In the genomic region with DNA sequence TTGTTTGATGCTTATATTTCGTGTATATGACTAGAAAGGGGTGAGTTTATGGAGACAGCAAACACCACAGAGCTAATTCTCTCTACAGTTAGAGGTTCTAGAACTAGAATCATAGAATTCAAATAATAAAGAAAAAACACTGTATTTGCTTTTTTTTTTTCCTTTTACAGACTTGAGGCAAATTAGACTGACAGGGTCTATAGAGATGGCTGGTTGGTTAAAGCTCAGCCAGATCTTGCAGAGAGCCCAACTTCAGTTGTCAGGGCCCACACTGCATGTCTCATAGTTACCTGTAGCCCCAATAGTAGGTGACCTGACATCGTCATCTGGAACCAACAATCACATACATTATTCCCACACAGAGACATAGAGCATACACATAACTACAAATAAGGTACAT, we compare ENCODE assay signal across 8 mouse cellular contexts. TPM values are rescaled to one million over a fixed set of nuclear protein-coding genes. Genes with fewer than 3 reads are reported as not detected.
DNase-seq lines count a peak whose midpoint lies in the region; ATAC-seq and TF ChIP-seq lines count a peak whose summit lies in the region.

A gene (minus strand): TSS at position 101 of the 400 bp plus-strand sequence.

- no peak within 1 kb of the TSS for H3K4me2 ChIP-seq in hindbrain, embryonic 16.5 days (ENCODE audit: low read length)
- H3K4me2 ChIP-seq in liver, postnatal 0 days (ENCODE audit: low read depth, low read length) = no peak within 1 kb of the TSS

- no peak within 1 kb of the TSS for H3K9ac ChIP-seq in heart, adult 2 months (ENCODE audit: low read depth, low read length)
- H3K9ac ChIP-seq in hindbrain, embryonic 16.5 days (ENCODE audit: low read depth, low read length) = no peak within 1 kb of the TSS
- no peak within 1 kb of the TSS for H3K9ac ChIP-seq in liver, postnatal 0 days (replicated peaks)

- TF ChIP-seq POLR2A in heart, adult 2 months (IDR thresholded peaks at IDR 0.05; ENCODE audit: insufficient read depth, low read depth, low read length) = no peak

- H3K27me3 ChIP-seq in heart, adult 2 months (ENCODE audit: control insufficient read depth, insufficient read depth, low read length) = no peaks in the 10 kb centered on the region
- no peaks in the 10 kb centered on the region for H3K27me3 ChIP-seq in hindbrain, embryonic 16.5 days (replicated peaks; ENCODE audit: control insufficient read depth, insufficient read depth, low read length)
- no peaks in the 10 kb centered on the region for H3K27me3 ChIP-seq in liver, postnatal 0 days (ENCODE audit: insufficient read depth, low read length)

- no peaks in the 10 kb centered on the region for H3K9me3 ChIP-seq in hindbrain, embryonic 16.5 days (ENCODE audit: control insufficient read depth, low read length)
- H3K9me3 ChIP-seq in liver, postnatal 0 days (ENCODE audit: low read length) = no peaks in the 10 kb centered on the region

- no peaks in the 10 kb centered on the region for H3K79me2 ChIP-seq in heart, adult 2 months (replicated peaks; ENCODE audit: control insufficient read depth, insufficient read depth, low read length)

- no peaks in the 10 kb centered on the region for H3K36me3 ChIP-seq in heart, adult 2 months (ENCODE audit: control insufficient read depth, insufficient read depth, low read length)
- no peaks in the 10 kb centered on the region for H3K36me3 ChIP-seq in hindbrain, embryonic 16.5 days (ENCODE audit: control insufficient read depth, insufficient read depth, low read length)
- H3K36me3 ChIP-seq in liver, postnatal 0 days (replicated peaks; ENCODE audit: insufficient read depth, low read length) = no peaks in the 10 kb centered on the region

- no peaks in the 10 kb centered on the region for H3K4me1 ChIP-seq in heart, adult 2 months (ENCODE audit: control insufficient read depth, insufficient read depth, low read length)
- no peaks in the 10 kb centered on the region for H3K4me1 ChIP-seq in hindbrain, embryonic 16.5 days (ENCODE audit: control insufficient read depth, insufficient read depth, low read depth, low read length)
- no peaks in the 10 kb centered on the region for H3K4me1 ChIP-seq in liver, postnatal 0 days (ENCODE audit: insufficient read depth)

- H3K4me3 ChIP-seq in heart, adult 2 months = no peak within 1 kb of the TSS
- no peak within 1 kb of the TSS for H3K4me3 ChIP-seq in gastrocnemius, adult 2 months
- no peak within 1 kb of the TSS for H3K4me3 ChIP-seq in hindbrain, embryonic 16.5 days (ENCODE audit: low read length)
- H3K4me3 ChIP-seq in liver, postnatal 0 days (ENCODE audit: low read depth, low read length) = no peak within 1 kb of the TSS

- DNase-seq in heart, adult 2 months = no peak
- no peak for DNase-seq in heart, adult 11 months
- DNase-seq in adrenal gland, adult 8-10 months = no peak
- no peak for DNase-seq in gastrocnemius, adult 2 months
- no peak for DNase-seq in liver, postnatal 0 days
- no peak for DNase-seq in urinary bladder, postnatal 14 days (ENCODE audit: low spot score)
- no peak for DNase-seq in kidney, postnatal 4 days

- no peak within 1 kb of the TSS for H3K27ac ChIP-seq in heart, adult 2 months
- no peak within 1 kb of the TSS for H3K27ac ChIP-seq in gastrocnemius, adult 2 months
- H3K27ac ChIP-seq in hindbrain, embryonic 16.5 days (ENCODE audit: low read depth, low read length) = no peak within 1 kb of the TSS
- no peak within 1 kb of the TSS for H3K27ac ChIP-seq in liver, postnatal 0 days (ENCODE audit: low read depth)

- intact Hi-C loops in heart, adult 2 months (cut with DNase I) = no loop called here
- intact Hi-C loops in gastrocnemius, adult 2 months (cut with DNase I) = no loop called here

- 77% methylated on average over 2 of the region's 2 CpGs for WGBS in heart, adult 2 months
- 85% methylated on average over 2 of the region's 2 CpGs for WGBS in hindbrain, embryonic 16.5 days
- 74% methylated on average over 2 of the region's 2 CpGs for WGBS in liver, postnatal 0 days (ENCODE audit: insufficient replicate concordance)

- ATAC-seq in hindbrain, embryonic 16.5 days = no peak
- ATAC-seq in liver, postnatal 0 days = no peak

- TF ChIP-seq EP300 in heart, adult 2 months (IDR thresholded peaks at IDR 0.05; ENCODE audit: insufficient read depth, low read depth, low read length) = no peak
- no peak for TF ChIP-seq EP300 in liver, postnatal 0 days (IDR thresholded peaks at IDR 0.05; ENCODE audit: low read depth)

- no peak for TF ChIP-seq CTCF in heart, adult 2 months (IDR thresholded peaks at IDR 0.05)
- no peak for TF ChIP-seq CTCF in gastrocnemius, adult 2 months (IDR thresholded peaks at IDR 0.05)
- no peak for TF ChIP-seq CTCF in liver, postnatal 0 days (IDR thresholded peaks at IDR 0.05; ENCODE audit: low read depth)

RNA-seq across cellular contexts. Expression of the gene that starts here (rescaled TPM):
- total RNA-seq in heart, adult 2 months (2021) = 10 to 100 TPM; 39.5 to 47.3 TPM
- polyA plus RNA-seq in heart, adult 2 months (2012; rRNA removed) = 34.6 and 47.3 TPM in 2 replicates
- 10 to 100 TPM; 65.1 to 81.0 (median 68.4) TPM for total RNA-seq in adrenal gland, adult 8-10 months (2022)
- 10 to 100 TPM; 45.2 to 57.6 TPM for total RNA-seq in gastrocnemius, adult 2 months (2021)
- polyA plus RNA-seq in hindbrain, embryonic 16.5 days (2015; fragmentation: Nextera tagmentation; extraction: Ambion mirVana) = 207 and 221 TPM in 2 replicates
- 95.1 and 96.3 TPM in 2 replicates for polyA plus RNA-seq in liver, postnatal 0 days (2015; fragmentation: Nextera tagmentation; extraction: Ambion mirVana)
